Mouse (Mus musculus): Measurements from ENCODE around the gene Sobp. TPM values are rescaled to one million over a fixed set of nuclear protein-coding genes. Genes with fewer than 3 reads are reported as not detected.

Gene Sobp
- total and polyA plus RNA-seq, 3 experiments, result under 0.01 TPM; not detected in 2

GRCm38 (mm10) chr10:43075535-43076152 lies 98.7 kb downstream of the Sobp start:
- DNase-seq (ENCODE audit: low spot score) (no peak), ATAC-seq (ENCODE audit: extremely low read depth, insufficient number of reproducible peaks, low FRiP score, poor library complexity, severe bottlenecking) (no peak)
- TF ChIP-seq GATA2 (IDR thresholded peaks at IDR 0.05; ENCODE audit: borderline replicate concordance, low read depth, low read length) (no peak), GATA1 (IDR thresholded peaks at IDR 0.05; ENCODE audit: borderline replicate concordance, low read length) (no peak), CTCF (IDR thresholded peaks at IDR 0.05; ENCODE audit: low read depth, low read length) (no peak), POLR2AphosphoS5 (IDR thresholded peaks at IDR 0.05; ENCODE audit: insufficient replicate concordance, low read depth, low read length) (no peak), TAL1 (conservative IDR thresholded peaks at IDR 0.05; ENCODE audit: low read depth, low read length) (no peak)
- Histone ChIP-seq H3K9me3 (replicated peaks) (no peaks in the 10 kb centered on the region), H3K36me3 (replicated peaks) (no peaks in the 10 kb centered on the region), H3K27me3 (ENCODE audit: insufficient read depth, low read length) (peaks cover 3% of the 10 kb centered on the region; the same call in 1 of the 2 replicates), H3K4me1 (ENCODE audit: insufficient read depth, low read depth, low read length) (no peaks in the 10 kb centered on the region), H3K4me3 (ENCODE audit: low read depth, low read length) (no peak overlapping the region)

- Histone ChIP-seq H3K36me3 (replicated peaks) (no peaks in the 10 kb centered on the region), H3K4me3 (ENCODE audit: low read depth, low read length) (no peak overlapping the region), H3K9me3 (replicated peaks) (no peaks in the 10 kb centered on the region), H3K27me3 (ENCODE audit: insufficient read depth, low read length) (peaks cover 3% of the 10 kb centered on the region; the same call in 1 of the 2 replicates), H3K4me1 (ENCODE audit: insufficient read depth, low read depth, low read length) (no peaks in the 10 kb centered on the region)
- TF ChIP-seq TAL1 (conservative IDR thresholded peaks at IDR 0.05; ENCODE audit: low read depth, low read length) (no peak), GATA1 (IDR thresholded peaks at IDR 0.05; ENCODE audit: borderline replicate concordance, low read length) (no peak), POLR2AphosphoS5 (IDR thresholded peaks at IDR 0.05; ENCODE audit: insufficient replicate concordance, low read depth, low read length) (no peak)
- no peak for ATAC-seq (ENCODE audit: extremely low read depth, insufficient number of reproducible peaks, low FRiP score, poor library complexity, severe bottlenecking)
- no peak for DNase-seq (ENCODE audit: low spot score)
Measured at GRCm38 (mm10) chr10:43073281-43073680, 101.0 kb downstream of the Sobp start.

- Histone ChIP-seq H3K36me3 (replicated peaks) (no peaks in the 10 kb centered on the region), H3K4me3 (ENCODE audit: low read depth, low read length) (no peak overlapping the region), H3K9me3 (replicated peaks) (no peaks in the 10 kb centered on the region), H3K27me3 (ENCODE audit: insufficient read depth, low read length) (peaks cover 3% of the 10 kb centered on the region; the same call in 1 of the 2 replicates), H3K4me1 (ENCODE audit: insufficient read depth, low read depth, low read length) (no peaks in the 10 kb centered on the region)
- no peak for TF ChIP-seq CTCF (IDR thresholded peaks at IDR 0.05; ENCODE audit: low read depth, low read length)
- no peak for TF ChIP-seq POLR2AphosphoS5 (IDR thresholded peaks at IDR 0.05; ENCODE audit: insufficient replicate concordance, low read depth, low read length)
- TF ChIP-seq TAL1 (conservative IDR thresholded peaks at IDR 0.05; ENCODE audit: low read depth, low read length), result no peak
- TF ChIP-seq GATA2 (IDR thresholded peaks at IDR 0.05; ENCODE audit: borderline replicate concordance, low read depth, low read length), result no peak
- no peak for TF ChIP-seq GATA1 (IDR thresholded peaks at IDR 0.05; ENCODE audit: borderline replicate concordance, low read length)
- ATAC-seq (ENCODE audit: extremely low read depth, insufficient number of reproducible peaks, low FRiP score, poor library complexity, severe bottlenecking), result no peak
- no peak for DNase-seq (ENCODE audit: low spot score)
Measured at GRCm38 (mm10) chr10:43070893-43071292, 103.4 kb downstream of the Sobp start.

GRCm38 (mm10) chr10:43065331-43065730 lies 109.0 kb downstream of the Sobp start:
- no peaks in the 10 kb centered on the region for H3K9me3 ChIP-seq (replicated peaks)
- H3K36me3 ChIP-seq (replicated peaks), result no peaks in the 10 kb centered on the region
- no peak for TF ChIP-seq CTCF (IDR thresholded peaks at IDR 0.05; ENCODE audit: low read depth, low read length)
- TF ChIP-seq GATA2 (IDR thresholded peaks at IDR 0.05; ENCODE audit: borderline replicate concordance, low read depth, low read length), result no peak
- no peak for TF ChIP-seq TAL1 (conservative IDR thresholded peaks at IDR 0.05; ENCODE audit: low read depth, low read length)
- no peak for TF ChIP-seq GATA1 (IDR thresholded peaks at IDR 0.05; ENCODE audit: borderline replicate concordance, low read length)
- no peak for TF ChIP-seq POLR2AphosphoS5 (IDR thresholded peaks at IDR 0.05; ENCODE audit: insufficient replicate concordance, low read depth, low read length)
- H3K4me1 ChIP-seq (ENCODE audit: insufficient read depth, low read depth, low read length), result no peaks in the 10 kb centered on the region
- ATAC-seq (ENCODE audit: extremely low read depth, insufficient number of reproducible peaks, low FRiP score, poor library complexity, severe bottlenecking), result no peak
- H3K4me3 ChIP-seq (ENCODE audit: low read depth, low read length), result no peak overlapping the region
- DNase-seq (ENCODE audit: low spot score), result no peak
- no peaks in the 10 kb centered on the region for H3K27me3 ChIP-seq (ENCODE audit: insufficient read depth, low read length)

GRCm38 (mm10) chr10:43061519-43062105 lies 112.7 kb downstream of the Sobp start:
- Histone ChIP-seq H3K9me3 (replicated peaks) (no peaks in the 10 kb centered on the region), H3K27me3 (ENCODE audit: insufficient read depth, low read length) (no peaks in the 10 kb centered on the region), H3K36me3 (replicated peaks) (no peaks in the 10 kb centered on the region), H3K4me3 (ENCODE audit: low read depth, low read length) (no peak overlapping the region), H3K4me1 (ENCODE audit: insufficient read depth, low read depth, low read length) (no peaks in the 10 kb centered on the region)
- ATAC-seq (ENCODE audit: extremely low read depth, insufficient number of reproducible peaks, low FRiP score, poor library complexity, severe bottlenecking) (no peak), DNase-seq (ENCODE audit: low spot score) (no peak)
- TF ChIP-seq POLR2AphosphoS5 (IDR thresholded peaks at IDR 0.05; ENCODE audit: insufficient replicate concordance, low read depth, low read length), result no peak
- no peak for TF ChIP-seq TAL1 (conservative IDR thresholded peaks at IDR 0.05; ENCODE audit: low read depth, low read length)
- no peak for TF ChIP-seq CTCF (IDR thresholded peaks at IDR 0.05; ENCODE audit: low read depth, low read length)
- no peak for TF ChIP-seq GATA2 (IDR thresholded peaks at IDR 0.05; ENCODE audit: borderline replicate concordance, low read depth, low read length)
- no peak for TF ChIP-seq GATA1 (IDR thresholded peaks at IDR 0.05; ENCODE audit: borderline replicate concordance, low read length)

GRCm38 (mm10) chr10:43055405-43055804 lies 118.9 kb downstream of the Sobp start:
- no peaks in the 10 kb centered on the region for H3K4me1 ChIP-seq (ENCODE audit: insufficient read depth, low read depth, low read length)
- H3K36me3 ChIP-seq (replicated peaks), result no peaks in the 10 kb centered on the region
- no peak for DNase-seq (ENCODE audit: low spot score)
- no peak for ATAC-seq (ENCODE audit: extremely low read depth, insufficient number of reproducible peaks, low FRiP score, poor library complexity, severe bottlenecking)
- H3K9me3 ChIP-seq (replicated peaks), result no peaks in the 10 kb centered on the region
- TF ChIP-seq POLR2AphosphoS5 (IDR thresholded peaks at IDR 0.05; ENCODE audit: insufficient replicate concordance, low read depth, low read length) (no peak), GATA2 (IDR thresholded peaks at IDR 0.05; ENCODE audit: borderline replicate concordance, low read depth, low read length) (no peak), GATA1 (IDR thresholded peaks at IDR 0.05; ENCODE audit: borderline replicate concordance, low read length) (no peak), TAL1 (conservative IDR thresholded peaks at IDR 0.05; ENCODE audit: low read depth, low read length) (no peak), CTCF (IDR thresholded peaks at IDR 0.05; ENCODE audit: low read depth, low read length) (no peak)
- H3K4me3 ChIP-seq (ENCODE audit: low read depth, low read length), result no peak overlapping the region
- no peaks in the 10 kb centered on the region for H3K27me3 ChIP-seq (ENCODE audit: insufficient read depth, low read length)
